Mouse (Mus musculus) midbrain, embryonic 14.5 days (tissue): Measurements from ENCODE around the gene Pllp. TPM values are rescaled to one million over a fixed set of nuclear protein-coding genes. Genes with fewer than 3 reads are reported as not detected.
A peak's percentile ranks its signal among the peaks of the same experiment; 100 is the strongest.

Experiments
- ATAC-seq: fragments of 200-750 bp; cut with Nextera tagmentation; 2 replicates; pipeline ENCODE4 v1.8.0; 2017; ENCODE audit warnings: moderate number of reproducible peaks, moderate library complexity; ENCODE audit not compliant: low FRiP score, low TSS enrichment
- DNase-seq: peaks from one replicate; pipeline ENCODE4 v3.0.0-alpha.2; 2015
- H3K27ac ChIP-seq: fragments of 300-500 bp; sonication (generic); replicated peaks from 2 replicates; pipeline ENCODE4 v1.5.1; 2014; ENCODE audit warnings: mild to moderate bottlenecking, low read depth, low read length, moderate library complexity
- H3K27me3 ChIP-seq: fragments of 300-500 bp; sonication (generic); 2 replicates; pipeline ENCODE4 v1.6.1; 2014; ENCODE audit warnings: low read length, control low read depth, mixed read lengths; ENCODE audit not compliant: control insufficient read depth, insufficient read depth
- H3K36me3 ChIP-seq: fragments of 300-500 bp; sonication (generic); 2 replicates; pipeline ENCODE4 v1.6.1; 2014; ENCODE audit warnings: low read length, control low read depth; ENCODE audit not compliant: control insufficient read depth, insufficient read depth
- H3K4me1 ChIP-seq: fragments of 300-500 bp; sonication (generic); 2 replicates; pipeline ENCODE4 v1.6.1; 2014; ENCODE audit warnings: mild to moderate bottlenecking, antibody characterized with exemption, low read length, control low read depth; ENCODE audit not compliant: control insufficient read depth, insufficient read depth
- H3K4me2 ChIP-seq: fragments of 300-500 bp; sonication (generic); 2 replicates; pipeline ENCODE4 v1.6.1; 2014; ENCODE audit warnings: mild to moderate bottlenecking, low read length, moderate library complexity
- H3K4me3 ChIP-seq: fragments of 300-500 bp; sonication (generic); replicated peaks from 2 replicates; pipeline ENCODE4 v1.5.1; 2014; ENCODE audit warnings: low read depth, low read length
- H3K9ac ChIP-seq: fragments of 300-500 bp; sonication (generic); replicated peaks from 2 replicates; pipeline ENCODE4 v1.6.1; 2014; ENCODE audit warnings: mild to moderate bottlenecking, low read length, moderate library complexity
- H3K9me3 ChIP-seq: fragments of 300-500 bp; sonication (generic); 2 replicates; pipeline ENCODE4 v1.6.1; 2016; ENCODE audit warnings: low read length, control low read depth, mixed read lengths; ENCODE audit not compliant: control insufficient read depth
- WGBS: fragments of 180-500 bp; shearing (Covaris S2); extraction: QIAGEN DNeasy Blood & Tissue Kit; methylation state at CpG from one replicate; pipeline ENCODE4 v1.1.7; 2014; 5-methylcytosine and 5-hydroxymethylcytosine counted together
- polyA plus RNA-seq: library from polyadenylated mRNA; unstranded; fragments of >200 nt; fragmentation: Nextera tagmentation; extraction: Ambion mirVana; gene quantifications from 2 replicates; pipeline ENCODE4 v1.2.1, GENCODE M21; 2014

Gene Pllp
- polyA plus RNA-seq, 1 experiment from 2014 or later, result 1.3 TPM

- DNase-seq, result no peak
- peaks cover 76% of the 10 kb centered on the region for H3K36me3 ChIP-seq
Measured at GRCm38 (mm10) chr8:94646165-94646564, 49.9 kb downstream of the Pllp start.

GRCm38 (mm10) chr8:94645202-94645601 lies 50.9 kb downstream of the Pllp start:
- H3K27me3 ChIP-seq, result no peaks in the 10 kb centered on the region
- ATAC-seq, result no peak
- no peaks in the 10 kb centered on the region for H3K9me3 ChIP-seq
- 70% methylated on average over 1 of the region's 1 CpGs for WGBS
- H3K4me3 ChIP-seq, result no peak overlapping the region
- no peaks in the 10 kb centered on the region for H3K4me1 ChIP-seq
- H3K4me2 ChIP-seq, result no peak overlapping the region
- no peak for DNase-seq
- peaks cover 78% of the 10 kb centered on the region for H3K36me3 ChIP-seq
- no peak overlapping the region for H3K27ac ChIP-seq
- H3K9ac ChIP-seq, result no peak overlapping the region

More at GRCm38 (mm10) chr8:94646165-94646564, 49.9 kb downstream of the Pllp start:
- Histone ChIP-seq H3K4me2 (no peak overlapping the region), H3K27ac (no peak overlapping the region), H3K9me3 (no peaks in the 10 kb centered on the region), H3K9ac (no peak overlapping the region), H3K27me3 (no peaks in the 10 kb centered on the region), H3K4me1 (no peaks in the 10 kb centered on the region), H3K4me3 (no peak overlapping the region)
- 95% methylated on average over 3 of the region's 3 CpGs for WGBS
- no peak for ATAC-seq

- Histone ChIP-seq H3K4me3 (no peak overlapping the region), H3K9ac (no peak overlapping the region), H3K4me1 (no peaks in the 10 kb centered on the region), H3K36me3 (peaks cover 88% of the 10 kb centered on the region), H3K27me3 (no peaks in the 10 kb centered on the region), H3K27ac (no peak overlapping the region), H3K4me2 (no peak overlapping the region), H3K9me3 (no peaks in the 10 kb centered on the region)
- 92% methylated on average over 3 of the region's 3 CpGs for WGBS
- DNase-seq, result peak; percentile 4
- no peak for ATAC-seq
Measured at GRCm38 (mm10) chr8:94641938-94642337, 54.1 kb downstream of the Pllp start.

- Histone ChIP-seq H3K4me1 (no peaks in the 10 kb centered on the region), H3K9me3 (no peaks in the 10 kb centered on the region), H3K9ac (no peak overlapping the region), H3K36me3 (peaks cover 88% of the 10 kb centered on the region), H3K27ac (no peak overlapping the region), H3K4me3 (no peak overlapping the region), H3K27me3 (no peaks in the 10 kb centered on the region), H3K4me2 (no peak overlapping the region)
- no peak for ATAC-seq
- no peak for DNase-seq
- 91% methylated on average over 2 of the region's 2 CpGs for WGBS
Measured at GRCm38 (mm10) chr8:94641183-94641582, 54.9 kb downstream of the Pllp start.

- Histone ChIP-seq H3K4me1 (no peaks in the 10 kb centered on the region), H3K4me2 (no peak overlapping the region), H3K36me3 (peaks cover 88% of the 10 kb centered on the region), H3K27me3 (no peaks in the 10 kb centered on the region), H3K27ac (no peak overlapping the region), H3K9me3 (no peaks in the 10 kb centered on the region), H3K9ac (no peak overlapping the region), H3K4me3 (no peak overlapping the region)
- DNase-seq, result no peak
- ATAC-seq, result no peak
Measured at GRCm38 (mm10) chr8:94634211-94634610, 61.9 kb downstream of the Pllp start.

- no peak for DNase-seq
- 97% methylated on average over 2 of the region's 2 CpGs for WGBS
- Histone ChIP-seq H3K27ac (no peak overlapping the region), H3K9me3 (no peaks in the 10 kb centered on the region), H3K4me3 (no peak overlapping the region), H3K27me3 (no peaks in the 10 kb centered on the region), H3K4me1 (no peaks in the 10 kb centered on the region), H3K36me3 (peaks cover 82% of the 10 kb centered on the region), H3K4me2 (no peak overlapping the region), H3K9ac (no peak overlapping the region)
- ATAC-seq, result no peak
Measured at GRCm38 (mm10) chr8:94633564-94634194, 62.4 kb downstream of the Pllp start.

Other genes starting within 250 kb of the Pllp start
- gene Cpne2, start 163.3 kb downstream of the Pllp start, polyA plus RNA-seq, result 11.5 and 14.1 TPM in 2 replicates
- gene Rspry1, start 94.3 kb downstream of the Pllp start, polyA plus RNA-seq, result 46.1 and 54.4 TPM in 2 replicates
- 71.9 and 91.9 TPM in 2 replicates for gene Fam192a, start 94.3 kb downstream of the Pllp start, polyA plus RNA-seq
- 83.0 and 99.4 TPM in 2 replicates for gene Arl2bp, start 29.7 kb downstream of the Pllp start, polyA plus RNA-seq
- gene Ccl22, start 49.3 kb upstream of the Pllp start, polyA plus RNA-seq, result 0.67 TPM in 1 of 2 replicates, not detected in the other
- 19.1 and 21.8 TPM in 2 replicates for gene Cx3cl1, start 75.7 kb upstream of the Pllp start, polyA plus RNA-seq
- 0.81 TPM in 1 of 2 replicates, not detected in the other for gene Ccl17, start 114.2 kb upstream of the Pllp start, polyA plus RNA-seq
- 54.9 and 56.0 TPM in 2 replicates for gene Coq9, start 142.0 kb upstream of the Pllp start, polyA plus RNA-seq
- gene Ciapin1, start 142.1 kb upstream of the Pllp start, polyA plus RNA-seq, result 166 and 200 TPM in 2 replicates
- 117 and 127 TPM in 2 replicates for gene Polr2c, start 161.2 kb upstream of the Pllp start, polyA plus RNA-seq
- 65.0 and 77.9 TPM in 2 replicates for gene Dok4, start 180.1 kb upstream of the Pllp start, polyA plus RNA-seq
- gene Ccdc102a, start 221.8 kb upstream of the Pllp start, polyA plus RNA-seq, result 3.6 and 5.2 TPM in 2 replicates
- 0.12 TPM in 1 of 2 replicates, not detected in the other for gene Adgrg5, start 227.4 kb upstream of the Pllp start, polyA plus RNA-seq